ENCODE assay signal across 13 mouse cellular contexts in the genomic region with DNA sequence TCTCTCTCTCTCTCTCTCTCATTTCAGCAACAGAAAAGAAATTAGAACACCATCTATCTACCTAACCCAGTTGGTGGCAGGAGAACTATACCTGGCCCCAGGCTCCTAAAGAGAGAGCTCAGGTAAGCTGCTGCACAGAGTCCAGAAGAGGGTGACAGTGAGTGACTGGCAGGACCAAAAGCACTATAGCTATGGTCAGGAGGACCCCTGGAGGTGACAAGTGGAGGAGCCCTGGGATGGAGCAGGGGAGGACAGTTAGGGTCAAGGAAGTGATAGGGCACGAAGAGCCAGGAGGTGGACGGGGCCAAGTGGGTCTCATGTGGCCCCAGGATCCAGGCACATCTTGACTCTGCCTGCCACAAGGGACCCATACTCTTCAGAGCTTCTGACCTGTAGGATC.
DNase-seq lines count a peak whose midpoint lies in the region; ATAC-seq and TF ChIP-seq lines count a peak whose summit lies in the region.
"Had no signal": no experiment of that assay in that cellular context is flagged by ENCODE, and none has a peak within 500 bp of the region (broad histone marks: within the 10 kb centered on the region; RNA-seq: fewer than 3 reads in every experiment).

No protein-coding gene starts in this region.

- H3K9me3 ChIP-seq in liver, postnatal 0 days (ENCODE audit: low read length) = no peaks in the 10 kb centered on the region
- no peaks in the 10 kb centered on the region for H3K9me3 ChIP-seq in liver, embryonic 11.5 days (ENCODE audit: control insufficient read depth, low read length)
- no peaks in the 10 kb centered on the region for H3K9me3 ChIP-seq in lung, embryonic 14.5 days (ENCODE audit: low read depth, low read length)
- H3K9me3 ChIP-seq: heart, embryonic 13.5 days; megakaryocyte, embryonic 14.5 days had no signal

- no peak for TF ChIP-seq EP300 in liver, postnatal 0 days (IDR thresholded peaks at IDR 0.05; ENCODE audit: low read depth)

- DNase-seq in heart, adult 11 months = peak; percentile 88
- DNase-seq in heart, postnatal 14 days = no peak
- peak; percentile 37 for DNase-seq in liver, postnatal 0 days
- no peak for DNase-seq in liver, embryonic 11.5 days (ENCODE audit: low spot score)
- no peak for DNase-seq in lung, embryonic 14.5 days
- DNase-seq in thymus, postnatal 14 days = peak; percentile 42
- DNase-seq in retina, embryonic 14.5 days (ENCODE audit: low spot score) = no peak
- DNase-seq in left cerebral cortex, adult 11 months (ENCODE audit: low spot score) = no peak
- DNase-seq: embryo, embryonic 11 days; left cerebral cortex, postnatal 4 days; right cerebral cortex, postnatal 4 days had no signal

- no peak overlapping the region for H3K4me2 ChIP-seq in liver, postnatal 0 days (ENCODE audit: low read depth, low read length)
- H3K4me2 ChIP-seq in liver, embryonic 11.5 days = no peak overlapping the region
- no peak overlapping the region for H3K4me2 ChIP-seq in lung, embryonic 14.5 days
- H3K4me2 ChIP-seq: heart, embryonic 13.5 days had no signal

- H3K9ac ChIP-seq in liver, postnatal 0 days (replicated peaks) = no peak overlapping the region
- H3K9ac ChIP-seq in liver, embryonic 11.5 days (ENCODE audit: low read depth, low read length) = no peak overlapping the region
- H3K9ac ChIP-seq in lung, embryonic 14.5 days = no peak overlapping the region
- H3K9ac ChIP-seq: heart, embryonic 13.5 days had no signal

- no peak overlapping the region for H3K27ac ChIP-seq in liver, postnatal 0 days (ENCODE audit: low read depth)
- H3K27ac ChIP-seq in liver, embryonic 11.5 days (ENCODE audit: low read depth, low read length) = no peak overlapping the region
- H3K27ac ChIP-seq in lung, embryonic 14.5 days (ENCODE audit: low read depth) = no peak overlapping the region
- H3K27ac ChIP-seq: heart, embryonic 13.5 days had no signal

- H3K27me3 ChIP-seq in liver, postnatal 0 days (ENCODE audit: insufficient read depth, low read length) = no peaks in the 10 kb centered on the region
- H3K27me3 ChIP-seq in liver, embryonic 11.5 days (replicated peaks; ENCODE audit: control insufficient read depth, insufficient read depth, low read length) = no peaks in the 10 kb centered on the region
- no peaks in the 10 kb centered on the region for H3K27me3 ChIP-seq in lung, embryonic 14.5 days (ENCODE audit: insufficient read depth, low read length)
- H3K27me3 ChIP-seq: heart, embryonic 13.5 days had no signal

- no peak overlapping the region for H3K4me3 ChIP-seq in liver, postnatal 0 days (ENCODE audit: low read depth, low read length)
- H3K4me3 ChIP-seq in liver, embryonic 11.5 days (ENCODE audit: low read depth, low read length) = no peak overlapping the region
- H3K4me3 ChIP-seq in lung, embryonic 14.5 days (ENCODE audit: low read depth, low read length) = no peak overlapping the region
- H3K4me3 ChIP-seq: heart, embryonic 13.5 days; megakaryocyte, embryonic 14.5 days had no signal

- ATAC-seq in liver, postnatal 0 days = 0 out of 2 replicates have a peak, but pooled peaks have one; percentile 20
- no peak for ATAC-seq in liver, embryonic 11.5 days (replicated peaks; ENCODE audit: low FRiP score)
- no peak for ATAC-seq in lung, embryonic 14.5 days (ENCODE audit: insufficient read depth)

- intact Hi-C loops in heart, postnatal 14 days (cut with DNase I) = no loop called here

- peaks cover 36% of the 10 kb centered on the region for H3K4me1 ChIP-seq in liver, postnatal 0 days (ENCODE audit: insufficient read depth)
- H3K4me1 ChIP-seq in liver, embryonic 11.5 days (replicated peaks; ENCODE audit: control insufficient read depth, insufficient read depth, low read length) = peaks cover 15% of the 10 kb centered on the region
- H3K4me1 ChIP-seq in lung, embryonic 14.5 days (ENCODE audit: insufficient read depth) = peaks cover 15% of the 10 kb centered on the region

- H3K36me3 ChIP-seq in liver, postnatal 0 days (replicated peaks; ENCODE audit: insufficient read depth, low read length) = no peaks in the 10 kb centered on the region
- no peaks in the 10 kb centered on the region for H3K36me3 ChIP-seq in liver, embryonic 11.5 days (ENCODE audit: control insufficient read depth, insufficient read depth, low read length)
- no peaks in the 10 kb centered on the region for H3K36me3 ChIP-seq in lung, embryonic 14.5 days (ENCODE audit: insufficient read depth)
- H3K36me3 ChIP-seq: heart, embryonic 13.5 days had no signal

- WGBS in liver, postnatal 0 days (ENCODE audit: insufficient replicate concordance) = 58% methylated on average over 2 of the region's 2 CpGs
- 60% methylated on average over 2 of the region's 2 CpGs for WGBS in liver, embryonic 11.5 days
- 63% methylated on average over 2 of the region's 2 CpGs for WGBS in lung, embryonic 14.5 days

- TF ChIP-seq CTCF in liver, postnatal 0 days (IDR thresholded peaks at IDR 0.05; ENCODE audit: low read depth) = peak; percentile 83
- peak; percentile 58 for TF ChIP-seq CTCF in lung, embryonic 14.5 days (IDR thresholded peaks at IDR 0.05; ENCODE audit: low read depth)

Comparison
In these comparisons a context has a peak if more than half of its experiments do, and no peak if none do; other contexts are left out.
1. DNase-seq: peak in heart, adult 11 months (single experiment), liver, postnatal 0 days (single experiment) and thymus, postnatal 14 days (single experiment); none in heart, postnatal 14 days (0 of 2), liver, embryonic 11.5 days (single experiment), lung, embryonic 14.5 days (single experiment), retina, embryonic 14.5 days (single experiment) and left cerebral cortex, adult 11 months (single experiment).